Mouse (Mus musculus) naive thymus-derived CD4-positive, alpha-beta T cell, adult 2 months (primary cell): Measurements from ENCODE around the gene Wdr72.

ENCODE experiments used
- DNase-seq: peaks from one replicate; pipeline ENCODE4 v3.0.0-alpha.2; 2011; ENCODE audit warnings: low read depth

The Wdr72 gene

DNA sequence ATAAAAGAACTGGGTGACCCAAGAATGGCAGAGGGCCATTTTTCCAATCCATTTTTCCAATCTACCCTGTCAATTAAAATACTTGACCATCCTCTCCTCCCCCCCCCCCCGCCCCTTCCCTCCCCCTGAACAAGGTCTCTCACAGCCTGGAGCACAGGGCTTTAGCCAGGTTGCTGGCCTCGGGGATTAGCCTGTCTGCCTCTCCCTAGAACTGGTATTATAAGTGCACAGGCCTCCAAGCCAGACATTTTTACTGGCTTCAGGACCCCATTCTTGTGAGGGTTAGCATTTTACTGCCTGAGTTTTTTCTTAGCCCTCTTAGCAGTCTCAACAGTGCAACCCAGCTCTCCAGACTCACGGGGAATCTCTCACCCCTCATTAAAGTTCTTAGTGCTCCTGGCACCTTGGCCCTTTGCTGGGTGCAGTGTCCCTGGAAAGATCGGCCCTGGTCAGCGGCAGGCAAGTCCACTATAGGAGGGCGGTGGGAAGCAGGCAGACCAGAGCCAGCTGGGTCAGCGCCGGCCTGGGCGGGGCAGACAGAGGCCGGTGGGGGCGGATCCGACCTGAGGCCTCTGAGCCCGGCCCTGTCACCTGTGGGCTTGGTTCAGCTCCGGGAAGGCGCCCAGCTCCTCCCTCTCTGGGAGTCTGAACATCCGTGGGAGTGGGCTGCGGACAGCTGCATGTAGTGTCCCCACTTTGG is at the start of gene Wdr72:
Gene Wdr72, plus strand, starts transcription at position 596 of the 700 bp plus-strand sequence.
- no peak for DNase-seq

DNA sequence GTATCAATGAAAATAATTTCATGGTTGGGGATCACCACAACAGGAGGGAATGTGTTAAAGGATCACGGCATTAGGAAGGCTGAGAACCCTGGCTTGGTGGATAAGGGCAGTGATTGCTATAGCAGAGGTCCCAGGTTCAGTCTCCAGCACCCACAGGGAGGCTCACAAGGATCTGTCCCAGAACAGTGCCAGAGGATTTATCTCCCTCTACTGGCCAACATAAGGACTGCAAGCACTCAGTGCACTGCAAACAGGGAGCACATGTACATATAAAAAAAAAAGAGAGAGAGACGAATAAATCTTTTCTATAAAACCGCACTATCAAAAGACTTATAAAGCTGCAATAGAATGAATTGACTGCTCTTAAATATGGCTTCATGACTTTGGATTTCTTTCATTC is 43.9 kb upstream of the Wdr72 start:
- DNase-seq = no peak

DNA sequence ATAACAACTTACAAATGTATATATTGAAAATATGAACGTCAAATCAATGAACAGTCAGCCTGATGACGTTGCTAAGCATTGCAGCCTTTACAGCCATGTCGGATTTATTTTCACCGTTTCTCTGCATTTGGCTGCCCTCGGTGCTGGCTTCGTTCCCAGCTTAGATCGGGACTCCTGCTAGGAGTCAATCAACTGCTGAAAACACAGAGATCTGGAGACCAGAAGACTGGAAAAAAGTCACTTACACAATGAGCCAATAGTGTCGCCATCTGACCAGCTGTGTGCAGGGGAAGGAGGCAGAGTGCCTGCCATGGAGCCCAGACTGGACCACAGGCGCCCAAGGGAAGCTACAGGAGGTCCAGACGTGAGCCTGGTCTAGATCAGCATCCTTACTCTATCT is 43.4 kb upstream of the Wdr72 start:
- no peak for DNase-seq

DNA sequence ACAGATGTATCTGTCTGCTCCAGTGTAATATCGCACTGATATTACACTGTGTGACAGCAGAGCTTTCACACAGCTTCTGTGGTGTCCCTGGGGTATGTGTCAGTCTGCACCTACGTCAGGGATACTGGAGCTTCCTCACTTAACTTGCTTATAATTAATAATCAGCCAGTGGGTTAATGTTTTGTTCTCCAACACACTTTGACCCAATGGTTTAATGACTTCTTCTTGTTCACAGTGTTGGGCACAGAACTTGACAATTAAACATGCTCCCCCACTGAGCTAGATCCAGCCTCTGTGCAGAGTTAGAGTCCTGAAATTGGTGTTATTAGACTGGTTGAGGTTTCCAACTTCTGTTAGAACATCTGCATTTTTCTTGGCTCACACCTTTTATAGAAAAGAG is 34.2 kb upstream of the Wdr72 start:
- DNase-seq = no peak

DNA sequence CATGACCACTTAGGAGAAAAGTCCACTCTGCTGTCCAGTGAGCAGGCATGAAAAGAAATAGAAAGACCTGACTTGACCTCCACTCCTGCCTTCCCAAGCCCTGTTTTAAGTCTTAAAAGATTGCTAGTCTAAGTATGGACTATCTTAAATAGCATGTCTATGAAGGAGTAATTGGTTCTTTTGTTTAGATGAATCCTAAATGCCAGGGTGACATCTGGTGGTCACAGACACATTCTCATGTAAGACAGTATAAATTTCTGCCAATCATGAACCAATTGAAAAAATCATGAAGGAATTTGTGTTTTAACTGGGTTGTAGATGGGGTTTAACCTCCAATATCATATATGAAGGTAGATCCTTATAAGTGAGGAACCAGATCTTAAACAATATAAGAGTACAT is 31.7 kb upstream of the Wdr72 start:
- no peak for DNase-seq

DNA sequence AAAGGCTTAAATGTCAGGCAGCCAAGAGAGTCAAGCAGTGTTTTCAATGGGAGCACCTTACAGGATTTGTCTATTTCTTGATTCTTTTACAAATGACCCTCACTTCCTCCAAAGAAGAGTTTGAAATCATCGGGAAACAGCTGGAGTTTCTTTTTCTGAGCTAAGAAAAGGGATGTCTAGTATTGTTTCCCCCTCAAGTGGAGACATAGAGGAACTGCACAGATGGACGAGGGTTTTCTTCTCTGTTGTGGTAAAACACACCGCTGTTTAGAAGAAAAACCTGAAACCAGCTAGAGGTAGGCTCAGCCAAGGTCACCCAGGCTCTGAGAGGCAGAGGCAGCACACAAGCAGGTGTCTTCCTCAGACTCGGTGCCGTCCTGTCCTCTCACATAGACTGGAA is 29.9 kb upstream of the Wdr72 start:
- DNase-seq = no peak

DNA sequence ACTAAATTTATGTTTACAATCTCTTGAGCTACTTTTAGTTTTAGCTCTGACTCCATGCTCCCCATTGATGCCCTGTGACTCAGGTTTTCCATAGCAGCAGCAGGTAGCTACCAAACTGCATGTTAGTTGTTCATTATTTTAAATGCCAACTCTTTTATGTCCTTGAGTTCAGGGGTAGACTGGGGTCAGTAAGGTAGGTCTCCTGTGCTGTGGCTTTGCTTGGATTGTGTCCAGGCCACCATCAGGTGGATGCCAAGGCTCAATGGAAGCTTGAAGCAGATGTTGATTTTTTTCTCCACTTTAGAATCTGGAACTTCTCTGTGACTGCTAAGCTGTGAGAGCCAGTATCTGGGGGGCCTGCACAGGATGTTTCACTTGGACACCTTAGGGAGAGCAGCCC is 8.6 kb upstream of the Wdr72 start:
- no peak for DNase-seq

DNA sequence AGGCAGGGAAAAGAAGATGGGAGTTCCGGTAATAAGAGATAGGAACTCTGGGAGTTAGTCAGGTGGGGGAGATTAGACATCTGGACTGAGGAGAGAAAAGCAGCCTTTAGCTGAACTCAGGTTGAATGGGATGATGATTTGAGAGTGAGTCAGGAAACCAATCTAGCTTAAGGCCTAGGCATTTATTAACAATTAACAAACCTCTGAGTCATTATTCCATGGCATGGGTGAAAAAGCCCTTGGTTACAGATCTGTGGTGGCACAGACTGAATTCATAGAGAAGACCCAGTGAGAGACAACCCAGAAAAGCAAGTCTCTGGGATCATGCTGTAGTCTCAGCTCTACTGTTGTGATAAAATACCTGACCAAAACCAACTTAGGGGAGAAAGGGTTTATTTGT is 7.5 kb upstream of the Wdr72 start:
- no peak for DNase-seq

DNA sequence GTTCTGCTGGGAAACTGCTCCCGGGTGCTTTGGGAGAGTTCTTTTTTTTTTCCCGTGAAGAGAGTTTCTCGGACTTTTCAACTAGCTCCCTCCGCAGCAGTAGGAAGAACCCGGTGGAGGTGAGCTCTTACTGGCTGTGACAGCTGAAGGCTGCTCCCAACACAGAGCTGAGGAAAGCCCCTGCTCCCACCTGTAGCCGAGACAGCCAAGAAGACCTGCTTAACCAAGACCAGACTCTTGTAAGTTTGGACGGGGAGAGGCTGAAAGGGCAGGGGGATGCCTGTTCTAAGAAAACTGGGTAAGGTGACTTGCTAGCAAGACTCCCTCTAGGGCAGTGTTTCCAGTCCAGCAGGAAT is 283 bp downstream of the Wdr72 start:
- no peak for DNase-seq

DNA sequence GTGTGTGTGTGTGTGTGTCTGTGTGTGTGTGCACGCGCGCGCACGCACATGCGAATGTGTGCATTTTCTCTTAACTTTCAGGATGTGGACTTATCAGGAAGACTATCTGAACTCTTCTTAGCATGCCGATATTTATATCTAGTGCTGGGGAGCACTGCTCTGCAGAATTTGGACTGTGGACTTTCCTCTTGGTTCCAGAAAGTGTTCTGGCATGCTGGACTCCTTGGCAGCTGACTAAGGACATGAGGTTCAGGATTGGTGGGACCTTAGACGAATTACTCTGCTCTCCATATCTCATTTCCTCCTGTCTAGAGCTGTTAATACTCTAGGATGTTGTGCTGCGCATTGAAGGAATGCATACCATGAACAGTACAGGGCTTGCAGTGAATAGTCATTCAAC is 2.4 kb downstream of the Wdr72 start:
- DNase-seq = no peak

DNA sequence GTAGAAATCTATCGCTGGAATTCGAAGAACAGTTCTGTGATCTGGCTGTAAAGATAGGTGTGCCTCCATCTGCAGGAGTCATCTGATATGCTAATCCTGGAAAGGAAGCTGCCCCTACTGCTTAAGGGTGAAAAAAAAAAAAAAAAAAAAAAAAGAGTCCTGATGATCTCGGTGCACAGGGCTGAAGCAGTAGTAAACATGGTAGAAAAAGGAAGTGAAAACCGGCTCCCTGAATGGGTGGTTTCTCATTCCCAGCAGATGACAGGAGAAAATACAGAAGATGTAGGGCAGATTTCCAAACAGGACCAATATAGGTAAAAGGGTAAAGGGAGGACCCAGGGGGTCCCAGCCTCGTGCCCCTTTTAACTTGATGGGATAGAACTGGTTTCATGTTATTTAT is 16.1 kb downstream of the Wdr72 start:
- DNase-seq = no peak

DNA sequence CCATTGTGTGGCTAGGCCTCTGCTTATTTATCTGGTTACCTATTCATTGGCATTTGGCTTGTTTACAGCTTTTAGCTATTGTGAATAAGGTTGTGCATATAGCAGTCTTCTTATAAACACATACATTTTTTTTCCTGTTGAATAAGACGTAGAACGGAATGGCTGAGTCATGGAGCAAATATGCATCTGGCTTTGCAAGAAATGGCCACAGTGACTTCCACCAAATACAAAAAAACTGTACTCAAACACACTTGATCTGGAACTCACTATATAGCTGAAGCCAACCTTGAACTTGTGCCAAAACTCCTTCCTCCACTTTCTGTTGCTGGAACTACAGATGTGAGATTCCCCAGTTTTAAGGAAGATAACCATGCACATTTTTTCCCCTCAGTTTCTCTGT is 23.9 kb downstream of the Wdr72 start:
- DNase-seq = no peak

DNA sequence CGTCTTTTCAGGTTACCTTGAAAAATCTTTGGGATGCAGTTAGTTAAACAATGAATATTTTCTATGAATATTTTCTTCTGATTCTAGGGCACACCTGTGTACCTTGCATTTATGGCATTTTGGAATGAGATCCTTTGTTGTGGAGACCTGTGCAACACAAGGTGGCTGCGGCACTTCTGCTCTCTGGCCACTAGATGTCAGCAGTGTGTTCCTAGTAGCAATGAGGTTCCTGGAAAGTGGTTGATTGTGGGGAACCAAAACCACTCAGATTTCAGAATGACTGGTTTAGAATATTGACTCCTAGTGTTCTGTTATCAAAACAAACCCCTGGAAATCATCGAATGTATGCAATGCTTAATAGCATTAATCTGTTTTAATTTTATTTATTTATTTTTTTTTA is 31.7 kb downstream of the Wdr72 start:
- DNase-seq = peak; percentile 16

DNA sequence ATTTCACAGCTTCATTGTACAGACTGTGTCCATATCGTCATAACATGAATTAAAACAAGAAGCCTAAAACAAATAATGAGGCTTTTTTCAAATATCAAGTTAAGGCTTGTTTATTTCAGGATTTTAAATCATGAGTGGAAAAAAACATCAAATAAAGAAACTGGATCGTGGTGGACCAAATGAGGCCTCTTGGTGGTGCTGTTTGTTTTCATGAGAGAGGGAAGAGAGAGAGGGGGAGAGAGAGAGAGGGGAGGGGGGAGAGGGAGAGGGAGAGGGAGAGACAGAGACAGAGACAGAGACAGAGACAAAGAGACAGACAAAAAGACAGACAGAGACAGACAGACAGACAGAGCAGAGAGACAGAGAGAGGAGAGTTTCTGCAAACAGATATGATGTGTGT is 32.5 kb downstream of the Wdr72 start:
- no peak for DNase-seq

DNA sequence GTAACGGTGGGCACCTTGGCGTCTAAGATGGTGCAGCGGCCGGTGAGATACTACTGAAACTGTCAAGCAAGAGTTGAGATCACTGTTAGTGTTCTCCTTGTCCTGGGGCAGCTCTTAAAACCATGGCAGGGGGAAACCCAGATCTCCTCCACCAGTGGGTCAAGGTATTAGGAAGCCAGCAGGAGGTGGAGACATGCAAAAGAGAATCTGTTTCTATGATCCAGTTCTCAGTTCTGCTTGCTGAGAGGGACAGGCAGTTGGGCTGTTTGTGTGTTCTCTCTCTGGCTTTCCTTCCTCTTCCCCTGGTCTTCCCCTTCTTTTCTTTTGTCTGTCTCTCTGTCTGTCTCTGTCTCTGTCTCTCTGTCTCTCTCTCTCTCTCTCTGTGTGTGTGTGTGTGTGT is 35.0 kb downstream of the Wdr72 start:
- no peak for DNase-seq

DNA sequence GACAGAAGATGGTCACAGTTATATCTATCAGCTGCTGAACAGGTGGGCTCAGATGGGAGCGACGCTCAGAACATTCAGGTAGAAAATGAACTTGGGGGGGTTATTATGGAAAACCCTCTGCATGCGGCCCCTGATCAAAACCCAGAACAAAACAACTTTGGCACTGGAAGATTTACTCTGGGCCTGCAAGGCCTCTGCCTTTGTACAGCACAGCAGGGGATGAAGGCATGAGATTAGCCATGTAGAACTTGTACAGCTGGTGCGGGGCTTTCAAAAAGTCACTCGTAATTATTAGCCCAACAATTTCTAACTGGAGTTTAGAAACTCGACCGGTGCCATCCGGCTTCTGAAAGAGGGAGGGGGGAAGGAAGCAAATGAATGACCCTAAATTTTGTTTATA is 38.1 kb downstream of the Wdr72 start:
- DNase-seq = no peak

DNA sequence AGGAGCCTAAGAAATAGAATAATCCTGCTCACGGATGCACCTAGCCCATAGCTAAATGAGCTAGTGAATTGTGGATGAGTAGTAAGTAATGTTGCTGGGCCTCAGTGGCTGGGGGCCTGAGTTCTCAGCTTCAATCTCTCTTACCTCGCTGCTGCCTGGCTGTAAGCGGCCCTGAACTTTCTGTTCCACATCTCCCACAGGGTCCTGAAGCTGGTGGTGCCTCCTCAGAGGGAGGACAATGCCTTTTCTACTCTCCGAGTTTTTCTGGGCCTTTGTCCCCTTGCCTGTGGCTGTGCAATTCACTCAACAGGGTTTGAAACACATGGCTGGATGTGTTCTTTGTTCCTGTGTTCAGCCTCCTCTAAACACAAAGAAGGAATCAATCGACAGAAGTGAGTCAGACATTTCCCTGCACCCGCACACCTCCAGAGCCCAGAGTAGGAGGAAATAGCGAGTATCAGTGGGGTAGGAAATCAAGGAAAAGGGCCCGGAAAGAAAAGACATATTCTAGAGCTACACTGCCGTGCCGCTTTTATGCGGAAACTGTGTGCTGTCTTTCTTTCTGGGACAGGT is 50.3 kb downstream of the Wdr72 start:
- DNase-seq = no peak

DNA sequence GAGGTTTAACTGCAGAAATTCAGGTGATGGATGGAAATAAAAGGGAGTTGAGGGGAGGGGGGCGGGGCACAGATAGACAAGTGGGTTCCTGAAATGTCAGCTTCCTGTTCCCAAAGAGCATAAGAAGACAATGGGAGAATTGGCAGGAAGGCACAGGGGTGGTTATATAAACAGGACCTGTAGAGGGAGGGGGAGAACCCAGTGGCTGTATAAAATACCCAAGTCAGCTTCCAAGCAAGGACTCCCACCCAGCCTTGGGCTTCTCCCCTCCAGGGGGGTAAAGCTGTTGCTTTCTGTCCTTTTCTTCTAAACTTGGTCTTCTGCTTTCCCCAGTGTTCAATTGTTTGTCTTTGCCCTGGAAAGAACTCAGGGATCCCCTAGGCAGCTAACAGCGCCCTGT is 55.5 kb downstream of the Wdr72 start:
- no peak for DNase-seq

DNA sequence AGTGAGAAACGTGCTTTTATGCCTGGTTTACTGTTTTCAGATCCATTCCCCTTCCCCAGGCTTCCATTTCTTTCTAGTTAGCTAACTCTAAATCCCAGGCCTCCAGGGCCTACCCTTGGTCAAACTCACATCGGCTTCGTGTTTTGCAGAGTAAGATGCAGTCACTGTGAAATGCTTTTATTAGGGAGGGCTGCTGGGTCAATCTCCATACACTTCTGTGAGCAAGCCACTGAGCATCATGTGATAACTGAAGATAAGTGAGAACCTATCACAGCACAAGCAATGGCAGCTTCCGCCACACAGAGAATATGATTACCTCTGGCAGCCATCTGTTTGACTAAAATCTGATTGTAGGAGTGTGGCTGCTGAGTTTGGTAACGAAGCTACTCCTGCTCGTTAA is 59.7 kb downstream of the Wdr72 start:
- DNase-seq = no peak

DNA sequence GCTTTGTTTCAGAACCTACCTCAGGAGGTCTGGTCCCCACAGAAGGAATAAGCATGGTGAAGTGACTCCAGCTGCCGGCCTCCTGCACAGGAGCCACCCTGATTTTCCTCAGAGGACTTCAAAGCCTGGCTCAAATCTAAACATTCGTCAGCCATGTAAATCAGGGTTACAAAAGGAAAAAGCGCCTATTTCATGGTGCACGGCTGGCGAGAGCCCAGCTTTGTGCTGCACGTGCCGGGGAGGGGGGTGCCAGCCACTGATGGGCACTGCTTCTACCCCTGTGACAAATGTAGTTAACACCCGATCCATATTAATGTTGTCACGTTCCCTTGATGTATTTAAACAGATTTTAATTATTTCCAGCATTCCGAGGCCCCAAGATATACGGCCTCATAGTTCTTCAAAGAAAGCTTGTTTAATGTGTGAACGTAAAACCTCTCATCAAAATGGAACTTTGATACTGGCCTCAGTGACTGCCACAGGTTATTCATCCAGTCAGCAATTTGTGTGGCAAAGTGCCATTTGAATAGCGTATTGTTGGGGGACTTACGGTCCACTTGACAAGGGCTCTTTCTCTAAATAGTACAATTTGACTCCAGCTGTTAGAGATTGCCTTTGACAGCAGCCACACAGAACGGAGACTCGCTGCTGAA is 76.7 kb downstream of the Wdr72 start:
- DNase-seq = no peak

DNA sequence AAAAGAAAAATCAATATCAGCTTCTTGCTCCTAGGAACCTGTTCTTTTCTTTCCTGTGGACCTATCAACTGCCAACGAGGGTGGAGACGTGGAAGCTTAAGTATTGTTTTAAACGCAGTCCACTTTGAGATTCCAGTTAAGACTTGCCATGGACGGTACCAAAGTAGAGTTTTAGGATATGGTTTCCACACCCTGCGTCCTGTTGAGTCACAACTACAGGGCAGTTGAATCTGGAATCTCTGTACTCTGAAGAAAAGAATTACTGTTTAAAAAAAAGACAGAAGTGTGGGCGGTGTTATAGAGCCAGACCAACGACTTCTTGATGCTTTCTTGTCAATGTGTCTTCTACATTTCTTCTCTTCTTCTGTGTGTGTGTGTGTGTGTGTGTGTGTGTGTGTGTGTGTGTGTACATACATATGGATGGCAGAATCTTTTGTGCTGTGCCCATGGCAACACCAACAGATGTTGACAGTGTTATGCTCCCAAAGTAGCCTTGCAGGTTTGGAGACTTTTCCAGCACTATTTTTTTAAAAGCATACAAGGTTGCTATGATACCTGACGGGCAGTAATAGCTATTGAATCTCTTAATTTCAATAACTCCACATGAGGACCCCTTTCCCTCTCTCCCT is 77.4 kb downstream of the Wdr72 start:
- no peak for DNase-seq

DNA sequence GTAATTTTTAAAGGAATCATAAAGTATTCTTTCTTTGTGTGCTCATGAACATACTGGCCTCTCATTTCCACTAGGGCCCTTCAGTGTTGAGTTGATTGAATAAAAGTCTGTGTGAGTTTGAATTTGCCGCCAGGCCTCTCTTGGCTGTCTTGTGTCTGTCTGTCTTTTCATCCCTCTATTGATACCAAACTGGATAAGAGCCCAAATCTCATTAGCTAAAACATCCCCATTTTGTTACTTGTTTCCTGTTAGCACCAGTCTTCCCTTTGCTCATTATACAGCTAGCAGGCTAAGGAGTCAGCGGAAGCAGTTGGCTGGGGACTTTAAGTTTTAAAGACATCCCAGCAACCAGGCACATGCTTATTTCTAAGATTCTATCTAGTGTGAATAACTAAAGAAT is 84.7 kb downstream of the Wdr72 start:
- DNase-seq = no peak

DNA sequence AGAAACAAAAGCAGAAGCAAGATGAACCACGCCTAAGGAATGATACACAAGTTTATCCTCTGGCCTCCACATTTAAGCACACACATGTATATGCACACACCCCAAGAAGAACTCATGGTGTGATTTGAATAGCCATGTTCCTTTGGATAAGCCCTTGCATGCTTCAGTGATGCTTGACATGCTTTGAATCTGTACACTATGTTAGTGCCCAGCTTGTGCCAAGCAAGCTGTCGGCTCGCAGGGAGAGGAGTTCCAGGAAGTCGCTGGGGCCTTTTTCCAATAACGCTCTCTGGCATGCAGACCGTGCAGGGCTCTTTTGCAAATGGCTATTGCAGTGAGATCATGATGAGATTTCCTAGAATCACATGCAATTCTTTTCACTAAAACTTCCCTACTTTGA is 118.1 kb downstream of the Wdr72 start:
- no peak for DNase-seq

DNA sequence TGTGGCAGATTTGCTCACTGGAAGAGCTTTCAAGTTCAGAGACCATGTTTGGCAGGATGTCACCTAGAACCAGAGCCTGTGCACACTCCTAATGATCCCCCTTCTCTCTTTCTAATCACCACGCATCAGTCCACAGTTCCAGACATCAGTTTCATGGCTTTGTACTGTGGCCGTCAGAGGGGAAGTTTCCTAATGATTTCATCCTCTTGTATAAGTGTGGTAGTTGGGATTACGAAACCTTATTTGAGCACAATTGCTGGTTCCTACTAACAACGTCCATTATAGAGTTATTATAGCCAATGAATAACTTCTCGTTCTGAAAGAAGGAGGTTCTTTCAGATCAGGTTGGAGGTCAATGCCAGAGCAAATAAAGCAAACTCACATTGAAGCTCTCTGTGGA is 131.1 kb downstream of the Wdr72 start:
- DNase-seq = no peak
